Mouse (Mus musculus) spleen, adult 12 weeks (tissue): ENCODE results near the gene Rere.
"Not testable (repeated sequence)": the region's sequence is repeated elsewhere in the genome, so short reads cannot be mapped to it uniquely, and the experiment has no call there.

Experiments
- DNase-seq: peaks from one replicate; pipeline ENCODE4 v3.0.0; 2022; ENCODE audit warnings: low spot score

The Rere gene

GRCm38 (mm10) chr4:150510036-150510435 lies 228.6 kb downstream of the Rere start:
- no peak for DNase-seq

- not testable (repeated sequence) for DNase-seq
These were observed 231.9 kb downstream of the Rere start for GRCm38 (mm10) chr4:150513387-150513786.

GRCm38 (mm10) chr4:150516201-150516600 lies 234.8 kb downstream of the Rere start:
- DNase-seq: no peak

- DNase-seq: peak; percentile 10
These were observed 235.9 kb downstream of the Rere start for GRCm38 (mm10) chr4:150517381-150517780.

GRCm38 (mm10) chr4:150518826-150519225 lies 237.4 kb downstream of the Rere start:
- DNase-seq: no peak

GRCm38 (mm10) chr4:150520069-150520468 lies 238.6 kb downstream of the Rere start:
- no peak for DNase-seq

GRCm38 (mm10) chr4:150522425-150522824 lies 241.0 kb downstream of the Rere start:
- no peak for DNase-seq

GRCm38 (mm10) chr4:150523351-150523750 lies 241.9 kb downstream of the Rere start:
- DNase-seq: no peak

GRCm38 (mm10) chr4:150526269-150526668 lies 244.8 kb downstream of the Rere start:
- DNase-seq: no peak

- no peak for DNase-seq
These were observed 247.0 kb downstream of the Rere start for GRCm38 (mm10) chr4:150528426-150528825.

- no peak for DNase-seq
These were observed 247.4 kb downstream of the Rere start for GRCm38 (mm10) chr4:150528846-150529245.

GRCm38 (mm10) chr4:150531869-150532268 lies 250.4 kb downstream of the Rere start:
- no peak for DNase-seq

GRCm38 (mm10) chr4:150536821-150537510 lies 255.5 kb downstream of the Rere start:
- DNase-seq: no peak

- DNase-seq: no peak
These were observed 258.4 kb downstream of the Rere start for GRCm38 (mm10) chr4:150539846-150540245.

- no peak for DNase-seq
These were observed 259.1 kb downstream of the Rere start for GRCm38 (mm10) chr4:150540392-150541094.

GRCm38 (mm10) chr4:150544231-150544630 lies 262.8 kb downstream of the Rere start:
- DNase-seq: no peak

GRCm38 (mm10) chr4:150544652-150545258 lies 263.3 kb downstream of the Rere start:
- DNase-seq: peak; percentile 59

GRCm38 (mm10) chr4:150545775-150546174 lies 264.3 kb downstream of the Rere start:
- DNase-seq: no peak

- not testable (repeated sequence) for DNase-seq
These were observed 264.9 kb downstream of the Rere start for GRCm38 (mm10) chr4:150546296-150546695.

- DNase-seq: no peak
These were observed 267.9 kb downstream of the Rere start for GRCm38 (mm10) chr4:150549393-150549792.

- DNase-seq: no peak
These were observed 268.7 kb downstream of the Rere start for GRCm38 (mm10) chr4:150549989-150550716.

GRCm38 (mm10) chr4:150551390-150551789 lies 269.9 kb downstream of the Rere start:
- DNase-seq: no peak
